Mouse (Mus musculus): ENCODE data around the gene Gsdme.
A peak's percentile ranks its signal among the peaks of the same experiment; 100 is the strongest.

Gene Gsdme

GRCm38 (mm10) chr6:50189376-50189775 is 74.3 kb downstream of the Gsdme start:
- no peak for DNase-seq (ENCODE audit: low read depth, low spot score)

GRCm38 (mm10) chr6:50187955-50188354 is 75.7 kb downstream of the Gsdme start:
- DNase-seq (ENCODE audit: low read depth, low spot score): peak; percentile 28

- peak; percentile 36 for DNase-seq (ENCODE audit: low read depth, low spot score)
Measured at GRCm38 (mm10) chr6:50180189-50180588, 83.5 kb downstream of the Gsdme start.

- no peak for DNase-seq (ENCODE audit: low read depth, low spot score)
Measured at GRCm38 (mm10) chr6:50175736-50176135, 87.9 kb downstream of the Gsdme start.

- peak; percentile 29 for DNase-seq (ENCODE audit: low read depth, low spot score)
Measured at GRCm38 (mm10) chr6:50169771-50170170, 93.9 kb downstream of the Gsdme start.

- DNase-seq (ENCODE audit: low read depth, low spot score): no peak
Measured at GRCm38 (mm10) chr6:50168821-50169220, 94.8 kb downstream of the Gsdme start.

GRCm38 (mm10) chr6:50163013-50163412 is 100.6 kb downstream of the Gsdme start:
- DNase-seq (ENCODE audit: low read depth, low spot score): no peak

- DNase-seq (ENCODE audit: low read depth, low spot score): no peak
Measured at GRCm38 (mm10) chr6:50159842-50160241, 103.8 kb downstream of the Gsdme start.

GRCm38 (mm10) chr6:50149378-50149777 is 114.3 kb downstream of the Gsdme start:
- no peak for DNase-seq (ENCODE audit: low read depth, low spot score)

- DNase-seq (ENCODE audit: low read depth, low spot score): no peak
Measured at GRCm38 (mm10) chr6:50146158-50146557, 117.5 kb downstream of the Gsdme start.

GRCm38 (mm10) chr6:50139526-50139925 is 124.1 kb downstream of the Gsdme start:
- DNase-seq (ENCODE audit: low read depth, low spot score): no peak
